Mouse (Mus musculus): ENCODE measurements around the gene Ptrhd1. TPM values are rescaled to one million over a fixed set of nuclear protein-coding genes. Genes with fewer than 3 reads are reported as not detected.
"Not testable (repeated sequence)": the region's sequence is repeated elsewhere in the genome, so short reads cannot be mapped to it uniquely, and the experiment has no call there.

The Ptrhd1 gene
- polyA plus RNA-seq, 1 experiment from 2014 or later = 5.5 TPM

DNA sequence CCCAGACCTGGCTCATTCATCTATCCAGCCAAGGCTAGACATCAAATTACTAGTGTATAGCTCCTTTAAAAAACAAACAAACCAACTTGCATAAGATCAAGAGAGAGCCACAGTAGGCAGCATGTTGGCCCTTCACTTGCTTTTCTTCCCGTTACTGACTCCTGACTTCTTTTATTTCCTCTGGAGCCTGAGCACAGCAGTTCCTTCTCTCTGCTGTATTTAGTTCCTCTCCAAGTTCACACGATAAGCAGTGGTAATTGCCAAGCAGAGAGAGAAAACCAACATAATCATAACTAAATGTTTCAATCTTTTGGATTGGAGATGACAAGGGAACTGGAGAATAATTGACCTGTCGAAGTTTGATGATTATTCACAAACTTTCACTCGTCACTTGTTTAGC is 1.1 kb upstream of the Ptrhd1 start:
- H3K27me3 ChIP-seq (ENCODE audit: control insufficient read depth, insufficient read depth, low read depth, low read length) = no peaks in the 10 kb centered on the region
- ATAC-seq = no peak
- no peak overlapping the region for H3K9ac ChIP-seq (ENCODE audit: low read depth, low read length)
- H3K27ac ChIP-seq (ENCODE audit: low read length) = no peak overlapping the region
- 61% methylated on average over 4 of the region's 4 CpGs for WGBS
- H3K4me3 ChIP-seq (ENCODE audit: low read depth, low read length) = no peak overlapping the region
- 0 out of 2 replicates have a peak, but pooled peaks cover 2% of the 10 kb centered on the region for H3K36me3 ChIP-seq (ENCODE audit: control insufficient read depth, insufficient read depth, low read length)
- H3K4me2 ChIP-seq (ENCODE audit: low read length) = no peak overlapping the region; the same call in 1 of the 2 replicates
- peaks cover 15% of the 10 kb centered on the region for H3K4me1 ChIP-seq (ENCODE audit: control insufficient read depth, insufficient read depth, low read length)
- H3K9me3 ChIP-seq (replicated peaks; ENCODE audit: control insufficient read depth, low read length, poor library complexity, severe bottlenecking) = no peaks in the 10 kb centered on the region

- WGBS = 98% methylated on average over 15 of the region's 15 CpGs
- ATAC-seq = no peak
- H3K36me3 ChIP-seq (ENCODE audit: control insufficient read depth, insufficient read depth, low read length) = 0 out of 2 replicates have a peak, but pooled peaks cover 2% of the 10 kb centered on the region
- no peak overlapping the region for H3K4me2 ChIP-seq (ENCODE audit: low read length)
- H3K9me3 ChIP-seq (replicated peaks; ENCODE audit: control insufficient read depth, low read length, poor library complexity, severe bottlenecking) = no peaks in the 10 kb centered on the region
- H3K9ac ChIP-seq (ENCODE audit: low read depth, low read length) = no peak overlapping the region
- peaks cover 14% of the 10 kb centered on the region for H3K4me1 ChIP-seq (ENCODE audit: control insufficient read depth, insufficient read depth, low read length)
- H3K4me3 ChIP-seq (ENCODE audit: low read depth, low read length) = no peak overlapping the region
- no peak overlapping the region for H3K27ac ChIP-seq (ENCODE audit: low read length)
- H3K27me3 ChIP-seq (ENCODE audit: control insufficient read depth, insufficient read depth, low read depth, low read length) = no peaks in the 10 kb centered on the region
Observed at GRCm38 (mm10) chr12:4237481-4237880, 3.7 kb downstream of the Ptrhd1 start.

DNA sequence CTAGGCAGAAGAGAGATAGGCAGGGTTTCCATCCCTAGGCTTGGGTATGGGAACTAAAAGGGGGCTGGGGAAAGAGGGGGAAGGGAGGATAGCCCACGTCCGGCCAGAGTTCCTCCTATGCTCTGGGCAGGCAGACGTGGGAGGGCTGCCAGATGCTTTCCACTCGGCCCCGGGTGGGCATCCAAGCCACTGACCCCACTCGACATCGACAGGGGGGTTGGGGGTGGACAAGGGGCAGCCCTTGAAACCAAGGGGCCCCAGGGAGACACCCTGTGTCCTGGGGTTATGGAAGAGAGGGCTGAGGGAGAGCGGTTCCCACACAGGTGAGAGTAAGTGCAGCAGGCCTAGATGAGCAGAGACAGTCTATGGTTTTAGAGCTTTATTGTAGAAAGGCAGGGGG is 6.5 kb downstream of the Ptrhd1 start:
- not testable (repeated sequence) for H3K4me3 ChIP-seq (ENCODE audit: low read depth, low read length); H3K4me2 ChIP-seq (ENCODE audit: low read length); H3K36me3 ChIP-seq (ENCODE audit: control insufficient read depth, insufficient read depth, low read length); H3K27me3 ChIP-seq (ENCODE audit: control insufficient read depth, insufficient read depth, low read depth, low read length); ATAC-seq; H3K9ac ChIP-seq (ENCODE audit: low read depth, low read length); H3K9me3 ChIP-seq (replicated peaks; ENCODE audit: control insufficient read depth, low read length, poor library complexity, severe bottlenecking); H3K4me1 ChIP-seq (ENCODE audit: control insufficient read depth, insufficient read depth, low read length); H3K27ac ChIP-seq (ENCODE audit: low read length)
- WGBS = 86% methylated on average over 8 of the region's 8 CpGs

- WGBS = 73% methylated on average over 2 of the region's 2 CpGs
- no peaks in the 10 kb centered on the region; the same call in 1 of the 2 replicates for H3K36me3 ChIP-seq (ENCODE audit: control insufficient read depth, insufficient read depth, low read length)
- no peak overlapping the region for H3K27ac ChIP-seq (ENCODE audit: low read length)
- no peaks in the 10 kb centered on the region for H3K27me3 ChIP-seq (ENCODE audit: control insufficient read depth, insufficient read depth, low read depth, low read length)
- H3K4me3 ChIP-seq (ENCODE audit: low read depth, low read length) = no peak overlapping the region
- no peak overlapping the region for H3K4me2 ChIP-seq (ENCODE audit: low read length)
- ATAC-seq = no peak
- no peak overlapping the region for H3K9ac ChIP-seq (ENCODE audit: low read depth, low read length)
- no peaks in the 10 kb centered on the region for H3K9me3 ChIP-seq (replicated peaks; ENCODE audit: control insufficient read depth, low read length, poor library complexity, severe bottlenecking)
- H3K4me1 ChIP-seq (ENCODE audit: control insufficient read depth, insufficient read depth, low read length) = no peaks in the 10 kb centered on the region
Observed at GRCm38 (mm10) chr12:4243805-4244204, 10.0 kb downstream of the Ptrhd1 start.

GRCm38 (mm10) chr12:4245742-4246141 is 11.9 kb downstream of the Ptrhd1 start:
- Histone ChIP-seq H3K27ac (ENCODE audit: low read length) (no peak overlapping the region), H3K4me2 (ENCODE audit: low read length) (no peak overlapping the region), H3K9ac (ENCODE audit: low read depth, low read length) (no peak overlapping the region), H3K27me3 (ENCODE audit: control insufficient read depth, insufficient read depth, low read depth, low read length) (no peaks in the 10 kb centered on the region), H3K4me1 (ENCODE audit: control insufficient read depth, insufficient read depth, low read length) (no peaks in the 10 kb centered on the region), H3K36me3 (ENCODE audit: control insufficient read depth, insufficient read depth, low read length) (no peaks in the 10 kb centered on the region; the same call in 1 of the 2 replicates), H3K9me3 (replicated peaks; ENCODE audit: control insufficient read depth, low read length, poor library complexity, severe bottlenecking) (no peaks in the 10 kb centered on the region), H3K4me3 (ENCODE audit: low read depth, low read length) (no peak overlapping the region)
- WGBS = 87% methylated on average over 10 of the region's 10 CpGs
- ATAC-seq = no peak

DNA sequence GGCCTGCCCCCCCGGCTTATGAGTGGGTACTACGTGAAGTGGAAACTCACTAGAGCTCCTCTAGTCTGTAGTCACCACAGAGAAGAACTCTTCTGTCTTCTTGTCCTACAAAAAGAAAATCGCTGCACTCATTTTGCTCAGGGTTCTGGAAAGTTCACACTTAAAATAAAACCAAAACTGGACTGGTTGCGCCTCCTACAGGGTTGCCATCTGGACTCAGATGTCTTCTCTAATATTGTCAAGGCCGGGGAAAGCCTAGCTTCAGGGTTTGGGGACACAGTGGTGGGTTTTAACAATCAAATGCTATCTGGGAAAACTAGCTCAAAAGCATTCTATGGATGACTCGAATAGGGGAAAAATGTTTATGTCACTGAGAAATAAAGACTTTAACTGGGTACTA is 16.0 kb downstream of the Ptrhd1 start:
- Histone ChIP-seq H3K36me3 (ENCODE audit: control insufficient read depth, insufficient read depth, low read length) (peaks cover 9% of the 10 kb centered on the region; the same call in 1 of the 2 replicates), H3K27me3 (ENCODE audit: control insufficient read depth, insufficient read depth, low read depth, low read length) (no peaks in the 10 kb centered on the region), H3K4me3 (ENCODE audit: low read depth, low read length) (no peak overlapping the region), H3K27ac (ENCODE audit: low read length) (no peak overlapping the region), H3K4me1 (ENCODE audit: control insufficient read depth, insufficient read depth, low read length) (no peaks in the 10 kb centered on the region), H3K4me2 (ENCODE audit: low read length) (no peak overlapping the region), H3K9me3 (replicated peaks; ENCODE audit: control insufficient read depth, low read length, poor library complexity, severe bottlenecking) (no peaks in the 10 kb centered on the region), H3K9ac (ENCODE audit: low read depth, low read length) (no peak overlapping the region)
- 85% methylated on average over 6 of the region's 6 CpGs for WGBS
- no peak for ATAC-seq

DNA sequence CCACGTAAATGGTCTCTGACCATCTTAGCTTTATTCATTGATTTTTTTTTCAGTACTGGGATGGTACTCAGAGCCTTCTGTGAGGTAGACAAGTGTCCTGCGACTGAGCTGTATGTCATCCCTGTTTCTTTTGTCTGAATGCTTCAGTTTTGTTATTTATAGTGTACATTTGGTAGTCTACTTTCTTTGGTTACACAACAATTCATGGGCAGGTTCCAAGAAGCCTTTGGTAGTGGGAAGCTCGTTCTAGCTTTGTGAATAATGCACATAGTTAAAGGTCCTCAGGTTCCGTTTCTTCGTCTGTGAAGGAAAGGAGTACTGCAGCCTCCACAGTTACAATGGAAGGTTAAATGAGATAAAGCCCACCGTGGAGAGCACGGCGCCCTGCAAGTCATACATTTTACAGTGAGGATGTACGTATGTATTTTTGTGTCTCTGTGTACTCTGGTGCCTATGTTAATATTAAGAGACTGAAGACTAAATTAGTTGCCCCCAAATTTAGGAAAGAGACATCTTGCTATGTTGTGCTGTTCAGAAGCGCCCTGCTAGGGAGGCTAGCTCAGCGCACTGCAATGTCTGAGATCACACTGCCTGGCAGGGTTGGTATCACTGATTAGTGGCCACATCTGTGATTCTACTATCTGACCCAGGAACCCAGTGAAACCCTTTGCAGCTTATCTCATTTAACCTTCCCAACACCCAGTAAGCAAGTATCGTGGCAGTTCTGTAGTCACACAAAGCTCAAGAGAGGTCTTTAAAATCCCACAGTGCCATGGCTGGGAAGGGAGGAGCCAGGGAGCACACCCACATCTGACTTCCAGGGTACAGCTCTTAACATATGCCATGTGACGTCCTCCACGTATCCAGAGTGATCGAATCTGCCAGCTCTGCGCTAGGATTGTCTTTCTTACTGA is 19.2 kb downstream of the Ptrhd1 start:
- WGBS = 95% methylated on average over 16 of the region's 16 CpGs

DNA sequence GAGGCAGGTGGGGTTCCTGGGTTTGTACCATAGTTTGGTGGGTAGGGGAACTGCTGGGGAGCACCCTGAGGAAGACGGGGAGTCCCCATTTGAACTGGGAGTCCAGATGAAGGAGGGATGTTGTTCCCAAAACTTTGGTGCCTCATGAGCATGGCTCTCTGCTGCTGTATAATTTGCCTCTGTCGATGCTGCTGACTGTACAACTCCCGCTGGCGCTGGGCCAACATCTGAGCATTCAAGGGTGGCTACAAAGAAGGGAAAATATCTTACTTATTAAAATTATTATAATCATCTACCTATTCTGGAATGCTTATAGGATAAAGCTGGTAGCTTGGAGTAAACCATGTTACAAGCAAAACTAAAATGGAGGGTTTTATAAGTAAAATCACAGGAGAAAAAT is 33.9 kb downstream of the Ptrhd1 start:
- WGBS = 96% methylated on average over 4 of the region's 4 CpGs
- H3K4me1 ChIP-seq (ENCODE audit: control insufficient read depth, insufficient read depth, low read length) = no peaks in the 10 kb centered on the region
- H3K4me2 ChIP-seq (ENCODE audit: low read length) = no peak overlapping the region
- H3K27me3 ChIP-seq (ENCODE audit: control insufficient read depth, insufficient read depth, low read depth, low read length) = no peaks in the 10 kb centered on the region
- H3K36me3 ChIP-seq (ENCODE audit: control insufficient read depth, insufficient read depth, low read length) = peaks cover 32% of the 10 kb centered on the region
- H3K9ac ChIP-seq (ENCODE audit: low read depth, low read length) = no peak overlapping the region
- no peak overlapping the region for H3K27ac ChIP-seq (ENCODE audit: low read length)
- H3K9me3 ChIP-seq (replicated peaks; ENCODE audit: control insufficient read depth, low read length, poor library complexity, severe bottlenecking) = no peaks in the 10 kb centered on the region
- H3K4me3 ChIP-seq (ENCODE audit: low read depth, low read length) = no peak overlapping the region
- no peak for ATAC-seq

More for the DNA sequence above, 19.2 kb downstream of the Ptrhd1 start:
- Histone ChIP-seq H3K27me3 (ENCODE audit: control insufficient read depth, insufficient read depth, low read depth, low read length) (no peaks in the 10 kb centered on the region), H3K4me1 (ENCODE audit: control insufficient read depth, insufficient read depth, low read length) (no peaks in the 10 kb centered on the region), H3K36me3 (ENCODE audit: control insufficient read depth, insufficient read depth, low read length) (peaks cover 11% of the 10 kb centered on the region; the same call in 1 of the 2 replicates), H3K4me3 (ENCODE audit: low read depth, low read length) (no peak overlapping the region), H3K9me3 (replicated peaks; ENCODE audit: control insufficient read depth, low read length, poor library complexity, severe bottlenecking) (no peaks in the 10 kb centered on the region), H3K27ac (ENCODE audit: low read length) (no peak overlapping the region), H3K4me2 (ENCODE audit: low read length) (no peak overlapping the region), H3K9ac (ENCODE audit: low read depth, low read length) (no peak overlapping the region)
- no peak for ATAC-seq

- WGBS = 93% methylated on average over 6 of the region's 6 CpGs
- no peak overlapping the region for H3K9ac ChIP-seq (ENCODE audit: low read depth, low read length)
- no peak overlapping the region for H3K27ac ChIP-seq (ENCODE audit: low read length)
- H3K4me2 ChIP-seq (ENCODE audit: low read length) = no peak overlapping the region
- H3K4me3 ChIP-seq (ENCODE audit: low read depth, low read length) = no peak overlapping the region
- no peaks in the 10 kb centered on the region for H3K27me3 ChIP-seq (ENCODE audit: control insufficient read depth, insufficient read depth, low read depth, low read length)
- H3K9me3 ChIP-seq (replicated peaks; ENCODE audit: control insufficient read depth, low read length, poor library complexity, severe bottlenecking) = no peaks in the 10 kb centered on the region
- H3K36me3 ChIP-seq (ENCODE audit: control insufficient read depth, insufficient read depth, low read length) = peaks cover 35% of the 10 kb centered on the region
- no peak for ATAC-seq
- no peaks in the 10 kb centered on the region for H3K4me1 ChIP-seq (ENCODE audit: control insufficient read depth, insufficient read depth, low read length)
Observed at GRCm38 (mm10) chr12:4271078-4271477, 37.3 kb downstream of the Ptrhd1 start.

Measured in midbrain, embryonic 16.5 days (tissue).